Mouse (Mus musculus) retina, postnatal 7 days (tissue): Measurements from ENCODE around the gene Vmn2r38.
"Not testable (repeated sequence)": the region's sequence is repeated elsewhere in the genome, so short reads cannot be mapped to it uniquely, and the experiment has no call there.

Experiments
- DNase-seq: peaks from one replicate; pipeline ENCODE4 v3.0.0-alpha.2; 2012; ENCODE audit warnings: low read depth, low spot score

The Vmn2r38 gene

GRCm38 (mm10) chr7:9097781-9098180 lies at the start of gene Vmn2r38:
Vmn2r38 (minus strand) TSS chr7:9097881.
- DNase-seq, result not testable (repeated sequence)

- DNase-seq, result not testable (repeated sequence)
Observed at GRCm38 (mm10) chr7:9065353-9065752, 32.3 kb downstream of the Vmn2r38 start.

GRCm38 (mm10) chr7:9030698-9031097 lies 67.0 kb downstream of the Vmn2r38 start, which contains the start of gene Vmn2r39:
Vmn2r39 (minus strand) TSS chr7:9030798.
- DNase-seq, result not testable (repeated sequence)
